Mouse (Mus musculus) E14TG2a.4 (cell line): Measurements from ENCODE around the gene Zc3h6.

Experiments
- CTCF ChIP-seq: conservative IDR thresholded peaks from 2 replicates; pipeline ENCODE4 v1.5.1; 2014; ENCODE audit warnings: low read length
- NANOG ChIP-seq: IDR thresholded peaks from 2 replicates; pipeline ENCODE4 v1.6.1; 2014; ENCODE audit warnings: borderline replicate concordance, low read length, mixed read lengths
- POU5F1 ChIP-seq: IDR thresholded peaks from 2 replicates; pipeline ENCODE4 v1.6.1; 2014; ENCODE audit warnings: low read length, borderline replicate concordance

DNA sequence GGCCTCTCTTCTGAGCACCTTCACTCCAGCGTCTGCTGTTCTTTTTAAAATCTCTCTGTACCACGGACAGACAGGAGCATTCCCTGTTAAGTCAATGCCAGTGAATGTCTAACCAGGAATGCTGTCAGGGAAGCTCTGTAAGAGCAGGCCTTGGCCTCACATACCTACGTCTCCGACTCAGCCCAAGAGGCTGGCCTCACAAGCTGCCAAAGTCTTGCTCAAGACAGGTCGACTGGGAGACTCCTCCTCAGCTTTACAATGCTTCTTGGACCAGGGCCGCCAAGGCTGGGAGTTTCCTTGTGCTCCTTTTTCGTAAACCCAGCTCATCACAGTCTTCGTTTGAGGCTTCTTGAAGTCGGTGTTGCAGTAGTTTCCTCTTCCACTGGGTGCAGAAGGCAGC is 57.6 kb downstream of the Zc3h6 start:
- TF ChIP-seq CTCF (no peak), POU5F1 (no peak), NANOG (no peak)
